Mouse (Mus musculus) lung, postnatal 0 days (tissue): ENCODE measurements around the gene Pgam5.

ENCODE experiments used
- CTCF ChIP-seq: IDR thresholded peaks from 2 replicates; pipeline ENCODE4 v1.5.1; 2016; ENCODE audit warnings: antibody characterized with exemption, mild to moderate bottlenecking
- EP300 ChIP-seq: IDR thresholded peaks from 2 replicates; pipeline ENCODE4 v1.6.1; 2016; ENCODE audit warnings: antibody characterized with exemption, mild to moderate bottlenecking, control low read depth

DNA sequence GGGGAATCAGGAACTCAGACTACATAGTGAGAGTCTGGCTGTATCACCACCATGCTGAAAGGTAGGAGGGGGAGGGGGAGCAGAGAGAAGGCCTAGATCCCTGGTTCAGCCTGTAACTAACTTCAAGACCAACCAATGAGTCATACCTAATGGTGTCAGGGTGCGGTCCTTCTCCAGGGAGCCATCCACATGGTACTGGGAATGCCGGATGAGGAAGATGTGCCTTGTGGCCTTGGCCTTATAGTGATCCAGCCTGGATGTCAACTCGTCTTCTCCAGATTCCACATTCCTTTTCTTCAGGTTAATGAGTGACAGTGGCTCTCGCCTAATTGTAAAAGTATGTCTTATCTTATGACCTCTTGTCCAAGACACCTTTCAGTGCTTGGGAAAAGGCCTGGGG is 2.8 kb downstream of the Pgam5 start:
- no peak for TF ChIP-seq CTCF
- no peak for TF ChIP-seq EP300
